Mouse (Mus musculus): ENCODE data around the gene Il1f10.

Gene Il1f10

GRCm38 (mm10) chr2:24290896-24291295 lies at the start of gene Il1f10:
Gene Il1f10 (plus strand): TSS chr2:24291196.
- DNase-seq (ENCODE audit: low read depth, low spot score), result no peak

- DNase-seq (ENCODE audit: low read depth, low spot score), result no peak
Measured at GRCm38 (mm10) chr2:24267503-24267902, 23.5 kb upstream of the Il1f10 start.

GRCm38 (mm10) chr2:24273619-24274018 lies 17.4 kb upstream of the Il1f10 start:
- no peak for DNase-seq (ENCODE audit: low read depth, low spot score)

GRCm38 (mm10) chr2:24275146-24275545 lies 15.8 kb upstream of the Il1f10 start:
- no peak for DNase-seq (ENCODE audit: low read depth, low spot score)

- DNase-seq (ENCODE audit: low read depth, low spot score), result no peak
Measured at GRCm38 (mm10) chr2:24276654-24277053, 14.3 kb upstream of the Il1f10 start, which contains the start of gene Il1f5. Gene Il1f5 (plus strand): TSS chr2:24276954.

GRCm38 (mm10) chr2:24294616-24295015 lies 3.6 kb downstream of the Il1f10 start:
- no peak for DNase-seq (ENCODE audit: low read depth, low spot score)

- DNase-seq (ENCODE audit: low read depth, low spot score), result peak; percentile 65
Measured at GRCm38 (mm10) chr2:24296837-24297236, 5.8 kb downstream of the Il1f10 start.

DNA sequence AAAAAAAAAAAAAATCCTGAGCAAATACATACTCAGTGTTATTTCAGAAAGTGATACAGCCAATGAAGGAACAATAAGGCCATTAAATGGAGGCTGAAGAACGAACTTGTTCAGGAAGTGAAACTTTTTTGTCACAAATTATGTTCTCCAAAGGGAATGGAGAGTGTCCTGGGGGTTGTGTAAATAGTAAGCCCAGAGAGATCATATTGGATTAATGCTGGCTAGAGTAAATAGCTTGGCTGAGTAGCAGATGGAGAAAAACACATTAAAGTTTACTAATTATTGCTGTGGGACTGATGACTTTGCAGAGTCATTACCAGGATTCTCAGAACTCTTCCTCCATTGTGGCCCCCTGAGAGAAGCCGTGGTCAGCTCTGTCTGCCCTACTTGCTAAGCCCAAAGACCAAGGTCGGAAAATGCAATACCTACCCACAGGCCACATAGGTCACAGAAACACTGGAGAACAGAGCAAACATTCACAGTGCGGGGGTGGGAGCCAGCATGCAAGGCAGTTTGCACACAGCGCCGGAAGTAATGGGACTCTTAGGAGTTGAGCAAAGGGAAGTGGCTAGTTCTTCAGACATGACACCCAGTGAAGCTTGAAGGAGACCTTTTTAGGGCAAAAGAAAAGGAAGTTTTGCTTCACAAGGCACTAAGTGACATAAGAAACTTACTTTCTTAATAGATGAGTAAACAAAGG lies 20.5 kb downstream of the Il1f10 start:
- DNase-seq (ENCODE audit: low read depth, low spot score), result no peak

GRCm38 (mm10) chr2:24316919-24317318 lies 25.9 kb downstream of the Il1f10 start:
- DNase-seq (ENCODE audit: low read depth, low spot score), result no peak

- DNase-seq (ENCODE audit: low read depth, low spot score), result no peak
Measured at GRCm38 (mm10) chr2:24317919-24318598, 27.1 kb downstream of the Il1f10 start.

DNA sequence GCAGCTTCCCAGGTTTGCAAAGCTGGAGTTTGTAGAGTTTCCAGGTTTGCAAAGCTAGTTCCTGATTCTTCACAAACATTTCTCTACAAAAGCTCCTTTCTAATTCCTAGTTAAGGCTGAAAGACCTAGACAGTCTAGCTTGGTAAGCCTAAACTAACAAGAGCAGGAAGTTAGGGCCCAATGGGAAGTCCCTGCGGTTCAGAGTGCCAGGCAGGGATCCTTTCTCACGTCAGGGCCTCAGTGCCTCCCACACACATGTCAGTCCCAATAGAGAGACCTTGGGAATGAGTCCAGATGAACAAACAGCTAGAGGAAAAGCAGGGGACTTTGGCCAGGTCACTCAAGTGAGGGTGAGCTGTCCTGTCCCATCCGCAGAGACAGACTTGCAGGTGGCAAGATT lies 44.3 kb downstream of the Il1f10 start:
- no peak for DNase-seq (ENCODE audit: low read depth, low spot score)

DNA sequence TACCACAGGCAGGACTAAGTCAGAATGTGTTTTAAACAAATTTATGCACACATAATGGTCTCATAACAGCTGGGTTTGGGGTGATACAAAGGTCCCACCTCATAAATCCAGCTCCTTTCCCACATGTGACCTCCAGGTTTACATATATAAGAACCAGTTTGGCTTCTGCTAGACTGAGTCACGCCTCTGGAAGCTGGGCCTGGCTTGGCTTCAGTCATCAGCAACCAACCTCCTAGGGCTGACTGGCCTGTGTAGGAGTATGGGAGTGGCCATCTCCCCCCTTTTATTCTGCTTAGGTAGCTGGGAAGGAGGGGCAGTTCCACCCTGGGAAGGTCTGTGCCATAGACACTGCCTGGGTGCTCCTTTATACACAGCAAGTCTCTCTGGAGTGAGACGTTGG lies 45.5 kb downstream of the Il1f10 start, which contains the start of gene Il1rn:
TSS of gene Il1rn (plus strand) at position 309 of the 400 bp plus-strand sequence.
- DNase-seq (ENCODE audit: low read depth, low spot score), result peak; percentile 37

DNA sequence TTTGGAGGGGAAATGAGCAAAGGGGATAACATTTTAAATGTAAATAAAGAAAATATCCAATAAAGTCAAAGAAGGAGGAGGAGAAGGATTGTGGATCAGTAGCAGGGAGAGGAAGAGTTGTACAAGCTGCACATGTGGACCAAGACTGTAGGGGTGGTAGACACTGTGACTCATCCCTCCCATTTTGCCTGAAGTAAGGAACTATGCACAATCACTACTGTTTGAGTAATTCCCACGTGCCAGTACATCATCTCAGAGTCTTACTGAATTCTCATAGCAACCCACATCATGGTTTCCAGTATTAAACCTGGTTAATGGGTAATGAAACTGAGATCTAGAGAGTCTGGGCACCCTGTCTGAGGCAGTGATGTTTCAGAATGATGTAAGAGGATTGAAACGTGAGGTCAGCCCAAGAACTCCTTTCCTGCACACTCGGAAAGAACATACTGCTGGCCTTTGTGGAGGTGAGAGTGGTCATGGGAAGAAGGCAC lies 50.4 kb downstream of the Il1f10 start:
- DNase-seq (ENCODE audit: low read depth, low spot score), result no peak
